Mouse (Mus musculus) hindbrain, embryonic 10.5 days (tissue): ENCODE data around the gene Actr1a. TPM values are rescaled to one million over a fixed set of nuclear protein-coding genes. Genes with fewer than 3 reads are reported as not detected.

Experiments used
- DNase-seq: peaks from one replicate; pipeline ENCODE4 v3.0.0-alpha.2; 2017; ENCODE audit warnings: low spot score
- H3K27ac ChIP-seq: fragments of 300-500 bp; sonication (generic); 2 replicates; pipeline ENCODE4 v1.5.1; 2016; ENCODE audit warnings: mild to moderate bottlenecking, moderate library complexity
- H3K27me3 ChIP-seq: fragments of 300-500 bp; sonication (generic); 2 replicates; pipeline ENCODE4 v1.6.1; 2016; ENCODE audit warnings: mild to moderate bottlenecking; ENCODE audit not compliant: poor library complexity, insufficient read depth, severe bottlenecking
- H3K36me3 ChIP-seq: fragments of 300-500 bp; sonication (generic); 2 replicates; pipeline ENCODE4 v1.6.1; 2016; ENCODE audit warnings: mild to moderate bottlenecking, moderate library complexity
- H3K4me1 ChIP-seq: fragments of 300-500 bp; sonication (generic); replicated peaks from 2 replicates; pipeline ENCODE4 v1.6.1; 2016; ENCODE audit warnings: mild to moderate bottlenecking
- H3K4me3 ChIP-seq: fragments of 300-500 bp; sonication (generic); 2 replicates; pipeline ENCODE4 v1.5.1; 2016; ENCODE audit warnings: mild to moderate bottlenecking, moderate library complexity
- H3K9me3 ChIP-seq: fragments of 300-500 bp; sonication (generic); 2 replicates; pipeline ENCODE4 v1.6.1; 2016; ENCODE audit warnings: mild to moderate bottlenecking, moderate library complexity
- WGBS: fragments of 180-500 bp; shearing (Covaris S2); methylation state at CpG from one replicate; pipeline ENCODE4 v1.1.7; 2016; 5-methylcytosine and 5-hydroxymethylcytosine counted together
- polyA plus RNA-seq: library from polyadenylated mRNA; unstranded; fragments of >200 nt; fragmentation: Nextera tagmentation; extraction: Ambion mirVana; gene quantifications from 2 replicates; pipeline ENCODE4 v1.2.1, GENCODE M21; 2016

The Actr1a gene
- 193 and 229 TPM in 2 replicates for polyA plus RNA-seq

DNA sequence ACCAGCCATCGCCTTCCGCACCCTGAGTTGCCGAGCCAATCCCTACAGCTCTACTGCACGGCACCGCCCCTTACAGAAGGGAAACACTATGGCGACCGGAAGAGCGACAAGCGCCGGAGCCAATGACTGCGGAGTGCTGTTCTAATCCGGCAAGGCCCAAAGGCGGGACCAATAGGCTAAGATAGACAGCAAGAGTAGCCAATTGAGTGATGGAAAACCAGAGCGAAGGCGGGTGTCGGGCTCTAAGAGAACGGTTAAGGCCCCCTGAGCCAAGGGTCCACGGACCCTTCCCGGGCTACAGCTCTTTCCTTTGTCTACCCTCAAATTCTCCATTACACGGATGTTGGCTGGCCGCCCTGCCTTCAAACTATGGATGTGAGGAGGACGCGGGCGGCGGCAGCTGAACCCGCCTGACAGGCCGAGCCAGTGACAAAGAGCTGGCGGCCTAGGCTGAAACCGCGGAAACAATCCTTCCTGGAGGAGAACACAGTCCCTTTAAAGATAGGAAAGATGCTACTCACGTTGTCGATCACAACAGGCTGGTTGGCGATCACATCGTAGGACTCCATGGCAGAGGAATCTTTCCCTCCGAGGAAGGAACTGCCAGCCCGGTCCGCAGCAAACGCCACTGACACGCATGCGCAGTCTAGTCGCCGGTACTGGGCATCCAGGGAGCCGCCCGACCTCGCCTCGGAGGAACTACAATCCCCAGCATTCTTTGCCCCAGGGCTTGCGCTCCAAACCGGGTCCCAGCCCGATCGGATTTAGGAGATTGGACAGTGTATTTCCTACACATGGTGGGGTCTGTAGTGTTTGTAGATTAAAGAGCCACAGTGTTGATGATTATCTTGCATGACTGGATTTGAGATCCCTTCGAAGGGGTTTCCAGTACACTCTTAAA is at the start of gene Actr1a:
TSS of gene Actr1a (minus strand) at position 640 of the 901 bp plus-strand sequence.
- WGBS: under 1% methylated on average over 51 of the region's 51 CpGs
- no peaks in the 10 kb centered on the region for H3K27me3 ChIP-seq
- H3K36me3 ChIP-seq: peaks cover 12% of the 10 kb centered on the region
- H3K27ac ChIP-seq: peak within 1 kb of the TSS; percentile 95
- H3K4me1 ChIP-seq: peaks cover 52% of the 10 kb centered on the region
- peak within 1 kb of the TSS; percentile 88 for H3K4me3 ChIP-seq
- peak; percentile 95 for DNase-seq
- no peaks in the 10 kb centered on the region for H3K9me3 ChIP-seq

DNA sequence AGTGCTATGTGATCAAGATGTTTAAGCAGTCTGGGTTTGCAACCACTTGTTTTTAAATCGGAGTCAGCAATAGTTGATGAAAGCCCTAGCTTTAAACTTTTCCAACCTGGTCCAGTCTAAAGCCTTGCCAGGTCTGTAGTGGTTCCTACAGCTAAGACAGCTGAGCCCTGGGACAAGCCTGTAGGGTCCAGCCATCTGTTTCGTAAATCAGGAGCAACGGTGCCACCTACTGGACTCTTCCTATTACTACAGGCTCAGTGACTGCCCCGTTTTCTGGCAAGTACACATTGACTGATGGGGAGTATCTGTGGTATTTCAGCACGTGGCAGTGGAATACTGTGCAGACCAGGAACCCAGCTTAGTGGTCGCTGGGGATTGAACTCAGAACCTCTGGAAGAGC is 48.7 kb upstream of the Actr1a start:
- H3K4me3 ChIP-seq: no peak overlapping the region
- H3K27me3 ChIP-seq: no peaks in the 10 kb centered on the region
- 4% methylated on average over 6 of the region's 6 CpGs for WGBS
- peak; percentile 85 for DNase-seq
- H3K9me3 ChIP-seq: no peaks in the 10 kb centered on the region
- H3K27ac ChIP-seq: peak overlapping the region; percentile 85
- H3K36me3 ChIP-seq: no peaks in the 10 kb centered on the region
- peaks cover 67% of the 10 kb centered on the region for H3K4me1 ChIP-seq

DNA sequence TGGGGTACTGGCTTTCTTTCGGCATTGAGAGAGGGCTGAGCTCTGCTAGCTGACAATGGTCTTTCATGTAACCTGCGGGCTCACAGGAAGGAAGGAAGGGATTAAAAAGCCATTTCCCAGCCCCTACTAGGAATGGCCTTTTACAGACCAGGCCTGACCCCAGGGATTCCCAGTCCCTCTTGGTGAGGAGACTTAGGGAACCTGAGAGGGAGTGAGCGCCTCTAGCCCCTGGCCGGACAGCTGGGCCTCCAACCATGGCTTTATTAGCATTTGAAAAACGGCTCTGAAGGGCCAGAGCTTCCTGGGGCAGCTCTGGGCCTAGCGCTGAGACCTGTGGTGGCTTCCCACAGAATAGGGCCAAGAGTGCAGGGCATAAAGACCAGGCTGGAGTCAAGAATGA is 48.0 kb upstream of the Actr1a start:
- H3K4me3 ChIP-seq: 0 out of 2 replicates have a peak overlapping the region, but pooled peaks have one; percentile 2
- WGBS: 9% methylated on average over 6 of the region's 6 CpGs
- H3K27ac ChIP-seq: peak overlapping the region; percentile 85
- H3K9me3 ChIP-seq: no peaks in the 10 kb centered on the region
- H3K4me1 ChIP-seq: peaks cover 64% of the 10 kb centered on the region
- H3K36me3 ChIP-seq: no peaks in the 10 kb centered on the region
- DNase-seq: peak; percentile 67
- H3K27me3 ChIP-seq: no peaks in the 10 kb centered on the region

GRCm38 (mm10) chr19:46435492-46435891 is 39.9 kb upstream of the Actr1a start:
- H3K4me1 ChIP-seq: peaks cover 41% of the 10 kb centered on the region
- 3% methylated on average over 7 of the region's 7 CpGs for WGBS
- DNase-seq: peak; percentile 67
- H3K27me3 ChIP-seq: no peaks in the 10 kb centered on the region
- no peak overlapping the region for H3K4me3 ChIP-seq
- peak overlapping the region; percentile 41; the same call in 1 of the 2 replicates for H3K27ac ChIP-seq
- peaks cover 13% of the 10 kb centered on the region; the same call in 1 of the 2 replicates for H3K36me3 ChIP-seq
- H3K9me3 ChIP-seq: no peaks in the 10 kb centered on the region

DNA sequence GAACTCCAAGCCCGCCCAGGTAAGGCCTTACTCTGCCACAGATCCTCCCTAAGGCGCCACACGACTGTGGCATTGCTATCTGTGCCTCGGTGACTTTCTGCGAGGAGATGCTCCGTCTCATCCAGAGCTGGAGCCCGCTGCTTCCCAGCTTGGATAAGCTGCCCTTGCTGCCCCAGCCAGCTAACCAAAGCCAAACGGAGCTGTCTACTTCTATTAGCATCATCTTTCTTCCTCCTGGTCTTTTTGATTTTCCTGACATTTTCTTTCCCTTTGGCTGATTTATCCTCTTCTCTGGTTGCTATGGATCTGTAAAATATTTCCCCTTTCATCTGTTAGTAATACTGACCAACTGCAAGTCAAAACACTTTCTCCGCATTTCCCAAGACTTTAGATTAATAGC is 39.0 kb upstream of the Actr1a start:
- H3K27ac ChIP-seq: peak overlapping the region; percentile 36
- H3K9me3 ChIP-seq: no peaks in the 10 kb centered on the region
- no peaks in the 10 kb centered on the region for H3K27me3 ChIP-seq
- no peak for DNase-seq
- H3K36me3 ChIP-seq: peaks cover 13% of the 10 kb centered on the region; the same call in 1 of the 2 replicates
- 0 out of 2 replicates have a peak overlapping the region, but pooled peaks have one; percentile 16 for H3K4me3 ChIP-seq
- H3K4me1 ChIP-seq: peaks cover 41% of the 10 kb centered on the region
- 65% methylated on average over 9 of the region's 9 CpGs for WGBS

DNA sequence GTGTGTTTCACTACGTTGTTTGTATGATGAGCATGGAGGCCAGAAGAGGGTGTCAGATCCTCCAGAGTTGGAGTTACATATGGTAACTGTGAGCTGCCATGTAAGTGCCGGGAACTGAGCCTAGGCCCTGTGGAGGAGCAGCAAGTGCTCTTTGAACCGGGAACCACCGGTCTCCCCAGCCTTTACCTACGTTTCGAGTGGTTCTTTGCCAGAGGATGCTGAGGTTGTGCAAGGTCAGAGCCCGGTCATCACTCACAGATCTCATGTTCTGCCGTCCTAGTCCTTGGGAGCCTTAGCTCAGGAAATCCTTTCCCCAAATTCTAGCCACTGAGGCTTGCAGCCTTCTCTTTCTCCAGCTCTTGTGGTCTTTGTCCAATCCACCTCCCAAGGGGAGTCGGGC is 38.6 kb upstream of the Actr1a start:
- 66% methylated on average over 9 of the region's 9 CpGs for WGBS
- DNase-seq: no peak
- Histone ChIP-seq H3K27ac (peak overlapping the region; percentile 36), H3K4me3 (0 out of 2 replicates have a peak overlapping the region, but pooled peaks have one; percentile 16), H3K9me3 (no peaks in the 10 kb centered on the region), H3K4me1 (peaks cover 41% of the 10 kb centered on the region), H3K36me3 (peaks cover 16% of the 10 kb centered on the region; the same call in 1 of the 2 replicates), H3K27me3 (no peaks in the 10 kb centered on the region)

DNA sequence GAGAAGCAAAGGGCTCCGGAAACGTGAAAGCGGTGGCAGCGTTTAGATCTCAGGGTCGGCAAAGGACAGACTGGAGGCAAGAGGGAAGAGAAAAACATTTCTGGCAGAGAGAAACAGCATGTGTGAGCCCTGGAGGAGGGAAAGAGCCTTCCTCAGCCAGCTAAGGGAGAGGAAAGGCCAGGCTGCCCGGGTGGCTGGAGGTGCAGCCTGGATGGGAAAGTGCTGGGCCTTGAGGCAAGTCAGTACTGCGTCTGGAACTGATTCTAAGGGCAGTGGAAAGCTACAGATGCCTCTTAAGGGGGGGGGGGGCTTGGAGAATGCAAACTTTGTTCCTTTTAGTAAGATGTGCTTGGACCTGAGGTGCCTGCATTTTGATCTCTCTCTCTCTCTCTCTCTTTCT is 38.2 kb upstream of the Actr1a start:
- peaks cover 41% of the 10 kb centered on the region for H3K4me1 ChIP-seq
- H3K9me3 ChIP-seq: no peaks in the 10 kb centered on the region
- H3K4me3 ChIP-seq: no peak overlapping the region
- H3K36me3 ChIP-seq: peaks cover 20% of the 10 kb centered on the region; the same call in 1 of the 2 replicates
- H3K27ac ChIP-seq: peak overlapping the region; percentile 67
- H3K27me3 ChIP-seq: no peaks in the 10 kb centered on the region
- no peak for DNase-seq
- WGBS: 61% methylated on average over 7 of the region's 7 CpGs

DNA sequence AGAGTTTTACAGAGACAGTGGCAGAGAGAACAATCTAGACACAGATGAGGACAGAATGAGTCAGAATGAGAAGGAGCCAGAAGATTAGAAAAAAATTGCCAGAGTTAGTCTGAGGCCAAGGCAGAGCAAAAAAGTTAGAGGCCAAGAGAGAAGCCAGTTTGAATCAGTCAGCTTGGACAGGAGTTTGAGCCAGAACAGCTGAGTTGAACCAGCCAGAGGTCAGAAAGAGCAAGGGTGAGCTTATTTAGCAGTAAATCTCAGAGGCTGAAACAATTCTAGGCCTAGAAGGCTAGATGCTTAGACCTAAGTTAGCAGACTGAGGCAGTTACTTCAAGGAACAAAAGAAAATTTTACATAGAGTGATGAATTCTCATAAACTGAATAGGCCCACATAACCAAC is 33.7 kb upstream of the Actr1a start:
- Histone ChIP-seq H3K4me1 (peaks cover 27% of the 10 kb centered on the region), H3K27ac (no peak overlapping the region), H3K27me3 (no peaks in the 10 kb centered on the region), H3K4me3 (no peak overlapping the region), H3K9me3 (no peaks in the 10 kb centered on the region), H3K36me3 (peaks cover 58% of the 10 kb centered on the region)
- DNase-seq: no peak

GRCm38 (mm10) chr19:46426488-46426887 is 30.9 kb upstream of the Actr1a start:
- H3K4me1 ChIP-seq: peaks cover 41% of the 10 kb centered on the region
- H3K9me3 ChIP-seq: no peaks in the 10 kb centered on the region
- no peak overlapping the region for H3K4me3 ChIP-seq
- DNase-seq: no peak
- no peaks in the 10 kb centered on the region for H3K27me3 ChIP-seq
- 0 out of 2 replicates have a peak overlapping the region, but pooled peaks have one; percentile 45 for H3K27ac ChIP-seq
- WGBS: 80% methylated on average over 12 of the region's 12 CpGs
- peaks cover 50% of the 10 kb centered on the region for H3K36me3 ChIP-seq

DNA sequence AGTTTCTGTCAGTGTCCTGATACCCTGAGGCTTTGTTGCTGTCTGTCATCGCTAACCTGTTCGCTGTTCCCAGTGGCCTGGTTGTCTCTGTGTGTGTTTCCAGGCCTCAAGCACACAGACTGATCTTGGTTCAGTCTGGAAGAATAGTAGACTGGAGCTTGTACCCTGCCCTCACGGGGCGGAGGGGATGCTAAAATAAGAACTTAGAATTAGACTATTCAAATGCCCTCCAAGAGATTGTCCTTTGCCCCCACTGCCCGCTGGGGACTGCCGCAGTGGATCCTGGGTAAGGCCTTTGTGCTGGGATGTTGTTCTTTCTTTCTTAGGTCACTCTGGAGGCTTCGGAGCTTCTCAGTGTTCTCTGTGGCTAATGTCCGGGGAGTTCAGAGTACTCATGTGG is 29.7 kb upstream of the Actr1a start:
- H3K4me3 ChIP-seq: no peak overlapping the region
- peaks cover 47% of the 10 kb centered on the region for H3K4me1 ChIP-seq
- H3K36me3 ChIP-seq: peaks cover 45% of the 10 kb centered on the region
- H3K27me3 ChIP-seq: no peaks in the 10 kb centered on the region
- no peak for DNase-seq
- H3K27ac ChIP-seq: no peak overlapping the region
- H3K9me3 ChIP-seq: no peaks in the 10 kb centered on the region
- WGBS: 78% methylated on average over 8 of the region's 8 CpGs

- Histone ChIP-seq H3K27me3 (no peaks in the 10 kb centered on the region), H3K4me1 (peaks cover 56% of the 10 kb centered on the region)
- DNase-seq: peak; percentile 78
Measured at GRCm38 (mm10) chr19:46422384-46423338, 27.1 kb upstream of the Actr1a start.

DNA sequence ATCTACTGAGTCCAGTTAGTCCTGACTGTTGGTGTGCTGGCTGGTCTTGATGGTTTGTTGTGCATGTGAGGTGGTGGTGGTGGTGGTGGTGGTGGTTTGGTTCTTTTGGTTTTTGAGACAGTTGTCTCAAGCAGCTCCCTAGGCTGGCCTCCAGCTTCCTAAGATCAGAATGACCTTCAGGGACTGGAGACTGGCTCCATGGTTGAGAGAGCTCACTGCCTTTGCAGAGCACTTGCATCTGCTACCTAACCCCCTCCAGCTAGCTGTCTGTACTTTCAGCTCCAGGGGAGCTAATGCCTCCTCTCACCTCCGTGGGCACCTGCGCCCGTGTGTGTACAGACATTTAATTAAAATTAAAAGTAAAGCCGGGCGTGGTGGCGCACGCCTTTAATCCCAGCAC is 24.9 kb upstream of the Actr1a start:
- DNase-seq: no peak
- no peak overlapping the region for H3K27ac ChIP-seq
- 95% methylated on average over 7 of the region's 7 CpGs for WGBS
- H3K36me3 ChIP-seq: peaks cover 11% of the 10 kb centered on the region
- no peaks in the 10 kb centered on the region for H3K9me3 ChIP-seq
- no peak overlapping the region for H3K4me3 ChIP-seq
- peaks cover 54% of the 10 kb centered on the region for H3K4me1 ChIP-seq
- no peaks in the 10 kb centered on the region for H3K27me3 ChIP-seq

More at GRCm38 (mm10) chr19:46422384-46423338, 27.1 kb upstream of the Actr1a start:
- H3K9me3 ChIP-seq: no peaks in the 10 kb centered on the region
- peak overlapping the region; percentile 70; the same call in 1 of the 2 replicates for H3K27ac ChIP-seq
- 34% methylated on average over 11 of the region's 11 CpGs for WGBS
- H3K4me3 ChIP-seq: no peak overlapping the region
- peaks cover 28% of the 10 kb centered on the region for H3K36me3 ChIP-seq
